8 mouse cellular contexts compared by ENCODE assay signal in the genomic region with DNA sequence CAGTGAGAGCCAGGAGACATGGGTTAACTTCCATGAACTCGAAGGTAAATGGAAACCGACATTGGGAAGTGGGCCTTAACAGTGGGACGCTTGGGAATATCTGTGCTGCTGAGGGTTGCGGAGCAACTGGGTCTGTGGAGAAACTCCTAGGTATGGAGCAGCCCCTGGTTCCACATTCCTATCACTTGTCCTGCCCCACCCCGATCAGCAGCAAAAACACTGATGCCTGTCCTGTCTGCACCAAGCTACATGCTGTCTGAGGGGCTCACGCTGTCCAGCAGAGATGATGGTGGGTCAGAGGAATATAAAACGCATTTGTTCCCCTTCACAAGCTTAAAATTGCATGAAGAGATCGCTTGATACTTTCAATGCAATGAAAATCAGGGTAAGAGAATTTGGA. TPM values are rescaled to one million over a fixed set of nuclear protein-coding genes. Genes with fewer than 3 reads are reported as not detected.
DNase-seq lines count a peak whose midpoint lies in the region; ATAC-seq and TF ChIP-seq lines count a peak whose summit lies in the region.

No protein-coding gene starts in this region.

- peak overlapping the region; percentile 11; the same call in 1 of the 2 replicates for H3K4me2 ChIP-seq in intestine, embryonic 14.5 days (ENCODE audit: low read length)
- H3K4me2 ChIP-seq in intestine, postnatal 0 days (replicated peaks; ENCODE audit: low read depth) = no peak overlapping the region
- 0 out of 2 replicates have a peak overlapping the region, but pooled peaks have one; percentile 0 for H3K4me2 ChIP-seq in hindbrain, embryonic 14.5 days (replicated peaks)
- peak overlapping the region; percentile 27; the same call in 1 of the 2 replicates for H3K4me2 ChIP-seq in midbrain, embryonic 14.5 days (ENCODE audit: low read length)

- DNase-seq in intestine, embryonic 14.5 days (ENCODE audit: low spot score) = no peak
- DNase-seq in hindbrain, embryonic 14.5 days (ENCODE audit: low spot score) = no peak
- no peak for DNase-seq in midbrain, embryonic 14.5 days
- no peak for DNase-seq in urinary bladder, postnatal 10 days (ENCODE audit: low spot score)
- DNase-seq in embryo, embryonic 10 days (ENCODE audit: low spot score) = no peak
- no peak for DNase-seq in right cerebral cortex, postnatal 25 days

- H3K9ac ChIP-seq in intestine, embryonic 14.5 days (ENCODE audit: low read length) = no peak overlapping the region
- H3K9ac ChIP-seq in intestine, postnatal 0 days (ENCODE audit: low read depth, low read length) = no peak overlapping the region
- no peak overlapping the region for H3K9ac ChIP-seq in hindbrain, embryonic 14.5 days
- no peak overlapping the region for H3K9ac ChIP-seq in midbrain, embryonic 14.5 days (replicated peaks; ENCODE audit: low read length)

- no peak for TF ChIP-seq CTCF in intestine, postnatal 0 days (IDR thresholded peaks at IDR 0.05; ENCODE audit: low read depth)

- H3K27ac ChIP-seq in intestine, embryonic 14.5 days (ENCODE audit: low read depth) = no peak overlapping the region
- H3K27ac ChIP-seq in intestine, postnatal 0 days (ENCODE audit: low read depth, low read length) = no peak overlapping the region
- 0 out of 2 replicates have a peak overlapping the region, but pooled peaks have one; percentile 21 for H3K27ac ChIP-seq in hindbrain, embryonic 14.5 days
- no peak overlapping the region for H3K27ac ChIP-seq in midbrain, embryonic 14.5 days (replicated peaks; ENCODE audit: low read depth, low read length)

- no peak for ATAC-seq in intestine, embryonic 14.5 days (replicated peaks; ENCODE audit: low FRiP score, low TSS enrichment, low read depth)
- no peak for ATAC-seq in intestine, postnatal 0 days
- peak; percentile 8; the same call in 1 of the 2 replicates for ATAC-seq in erythroblast, adult 5-6 weeks (replicated peaks; ENCODE audit: low FRiP score, poor library complexity, severe bottlenecking)
- ATAC-seq in hindbrain, embryonic 14.5 days (ENCODE audit: low FRiP score) = peak; percentile 66
- no peak; the same call in 1 of the 2 replicates for ATAC-seq in midbrain, embryonic 14.5 days (ENCODE audit: low FRiP score, low TSS enrichment)

- no peaks in the 10 kb centered on the region for H3K4me1 ChIP-seq in intestine, embryonic 14.5 days (replicated peaks; ENCODE audit: control insufficient read depth, insufficient read depth, low read length)
- no peaks in the 10 kb centered on the region for H3K4me1 ChIP-seq in intestine, postnatal 0 days (replicated peaks; ENCODE audit: control insufficient read depth, insufficient read depth, low read length)
- 0 out of 2 replicates have a peak, but pooled peaks cover 4% of the 10 kb centered on the region for H3K4me1 ChIP-seq in hindbrain, embryonic 14.5 days (replicated peaks; ENCODE audit: control insufficient read depth, insufficient read depth, low read length)
- no peaks in the 10 kb centered on the region for H3K4me1 ChIP-seq in midbrain, embryonic 14.5 days (ENCODE audit: control insufficient read depth, insufficient read depth, low read length)

- 62% methylated on average over 8 of the region's 8 CpGs for WGBS in intestine, embryonic 14.5 days
- 65% methylated on average over 8 of the region's 8 CpGs for WGBS in intestine, postnatal 0 days
- WGBS in hindbrain, embryonic 14.5 days = 72% methylated on average over 8 of the region's 8 CpGs
- 67% methylated on average over 8 of the region's 8 CpGs for WGBS in midbrain, embryonic 14.5 days

- no peaks in the 10 kb centered on the region for H3K27me3 ChIP-seq in intestine, embryonic 14.5 days (replicated peaks; ENCODE audit: control insufficient read depth, insufficient read depth, low read length)
- H3K27me3 ChIP-seq in intestine, postnatal 0 days (replicated peaks; ENCODE audit: control insufficient read depth, insufficient read depth, low read length) = no peaks in the 10 kb centered on the region
- H3K27me3 ChIP-seq in hindbrain, embryonic 14.5 days (ENCODE audit: control insufficient read depth, insufficient read depth, low read length) = no peaks in the 10 kb centered on the region
- H3K27me3 ChIP-seq in midbrain, embryonic 14.5 days (ENCODE audit: control insufficient read depth, insufficient read depth, low read length) = no peaks in the 10 kb centered on the region

- H3K36me3 ChIP-seq in intestine, embryonic 14.5 days (ENCODE audit: control insufficient read depth, insufficient read depth, low read length) = peaks cover 2% of the 10 kb centered on the region; the same call in 1 of the 2 replicates
- no peaks in the 10 kb centered on the region for H3K36me3 ChIP-seq in intestine, postnatal 0 days (ENCODE audit: control insufficient read depth, insufficient read depth)
- no peaks in the 10 kb centered on the region; the same call in 1 of the 2 replicates for H3K36me3 ChIP-seq in hindbrain, embryonic 14.5 days (replicated peaks; ENCODE audit: control insufficient read depth, insufficient read depth)
- H3K36me3 ChIP-seq in midbrain, embryonic 14.5 days (ENCODE audit: control insufficient read depth, insufficient read depth, low read length) = 0 out of 2 replicates have a peak, but pooled peaks cover under 1% of the 10 kb centered on the region

- no peaks in the 10 kb centered on the region for H3K9me3 ChIP-seq in intestine, embryonic 14.5 days (ENCODE audit: control insufficient read depth, low read length)
- H3K9me3 ChIP-seq in intestine, postnatal 0 days (ENCODE audit: control insufficient read depth) = no peaks in the 10 kb centered on the region
- no peaks in the 10 kb centered on the region for H3K9me3 ChIP-seq in hindbrain, embryonic 14.5 days (ENCODE audit: control insufficient read depth, low read length)
- no peaks in the 10 kb centered on the region for H3K9me3 ChIP-seq in midbrain, embryonic 14.5 days (ENCODE audit: control insufficient read depth, low read length)

- no peak overlapping the region for H3K4me3 ChIP-seq in intestine, embryonic 14.5 days (ENCODE audit: low read depth, low read length)
- no peak overlapping the region for H3K4me3 ChIP-seq in intestine, postnatal 0 days (ENCODE audit: low read depth, low read length)
- H3K4me3 ChIP-seq in hindbrain, embryonic 14.5 days (replicated peaks; ENCODE audit: low read length) = no peak overlapping the region
- H3K4me3 ChIP-seq in midbrain, embryonic 14.5 days (replicated peaks; ENCODE audit: low read depth, low read length) = no peak overlapping the region

RNA-seq across cellular contexts. Expression of gene Klhl25, which starts 32.1 kb away (rescaled TPM):
- 12.4 and 14.0 TPM in 2 replicates for polyA plus RNA-seq in intestine, embryonic 14.5 days (2014; fragmentation: Nextera tagmentation; extraction: Ambion mirVana)
- 4.2 and 5.0 TPM in 2 replicates for polyA plus RNA-seq in intestine, postnatal 0 days (2015; fragmentation: Nextera tagmentation; extraction: Ambion mirVana)
- 74.7 and 77.5 TPM in 2 replicates for total RNA-seq in erythroblast, adult 5-6 weeks (2015; ENCODE audit: low replicate concordance)
- total RNA-seq in erythroblast, adult 5-6 weeks (2017; ENCODE audit: low replicate concordance) = 189 and 190 TPM in 2 replicates
- polyA plus RNA-seq in hindbrain, embryonic 14.5 days (2014; fragmentation: Nextera tagmentation; extraction: Ambion mirVana) = 24.4 and 29.0 TPM in 2 replicates
- 23.4 and 25.0 TPM in 2 replicates for polyA plus RNA-seq in midbrain, embryonic 14.5 days (2014; fragmentation: Nextera tagmentation; extraction: Ambion mirVana)

Comparison
In these comparisons a context has a peak if more than half of its experiments do, and no peak if none do; other contexts are left out.
1. ATAC-seq: peak in erythroblast, adult 5-6 weeks (single experiment) and hindbrain, embryonic 14.5 days (single experiment); none in intestine, embryonic 14.5 days (single experiment), intestine, postnatal 0 days (single experiment) and midbrain, embryonic 14.5 days (single experiment).